Mouse (Mus musculus): ENCODE results near the gene Prpsap1.

The Prpsap1 gene

GRCm38 (mm10) chr11:116443311-116443710, 50.7 kb downstream of the Prpsap1 start:
- no peak for DNase-seq (ENCODE audit: low spot score)

GRCm38 (mm10) chr11:116442867-116443177, 51.2 kb downstream of the Prpsap1 start:
- no peak for DNase-seq (ENCODE audit: low spot score)

DNA sequence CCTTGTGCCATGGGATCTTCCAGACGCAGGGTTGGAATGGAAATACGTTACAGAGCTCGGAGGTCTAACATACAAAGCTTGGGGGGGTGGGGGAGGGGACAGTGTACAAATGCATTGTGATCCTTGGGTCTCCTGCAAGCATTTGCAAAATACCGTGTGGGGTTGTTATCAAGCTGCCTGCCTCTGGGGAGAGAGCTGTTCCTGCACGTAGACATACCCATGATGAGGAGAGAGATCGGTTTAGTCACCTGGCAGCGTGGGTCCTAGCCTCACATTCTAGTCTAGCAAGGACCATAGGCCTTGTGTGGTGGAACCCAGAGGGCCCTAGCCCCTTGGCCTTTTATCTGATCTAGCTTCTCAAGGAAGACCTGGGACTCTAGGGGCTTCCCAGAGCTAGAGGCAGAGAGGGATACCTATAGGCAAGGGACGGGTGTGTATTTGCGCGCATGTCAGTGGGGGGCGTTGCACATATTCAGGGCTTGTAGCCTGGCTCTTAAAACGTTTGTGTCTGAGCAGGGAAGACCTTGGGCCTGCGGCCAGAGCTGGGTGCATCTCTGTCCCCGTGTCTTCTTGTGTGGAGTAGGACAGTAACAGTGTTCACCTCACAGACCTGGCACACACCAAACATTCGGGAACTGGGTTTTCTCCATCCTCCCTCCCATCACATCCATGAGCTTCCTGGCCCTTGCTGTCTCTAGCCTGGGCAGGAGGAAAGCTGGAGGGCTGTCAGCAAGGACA, 51.7 kb downstream of the Prpsap1 start:
- no peak for DNase-seq (ENCODE audit: low spot score)

GRCm38 (mm10) chr11:116440408-116441068, 53.5 kb downstream of the Prpsap1 start:
- no peak for DNase-seq (ENCODE audit: low spot score)

DNA sequence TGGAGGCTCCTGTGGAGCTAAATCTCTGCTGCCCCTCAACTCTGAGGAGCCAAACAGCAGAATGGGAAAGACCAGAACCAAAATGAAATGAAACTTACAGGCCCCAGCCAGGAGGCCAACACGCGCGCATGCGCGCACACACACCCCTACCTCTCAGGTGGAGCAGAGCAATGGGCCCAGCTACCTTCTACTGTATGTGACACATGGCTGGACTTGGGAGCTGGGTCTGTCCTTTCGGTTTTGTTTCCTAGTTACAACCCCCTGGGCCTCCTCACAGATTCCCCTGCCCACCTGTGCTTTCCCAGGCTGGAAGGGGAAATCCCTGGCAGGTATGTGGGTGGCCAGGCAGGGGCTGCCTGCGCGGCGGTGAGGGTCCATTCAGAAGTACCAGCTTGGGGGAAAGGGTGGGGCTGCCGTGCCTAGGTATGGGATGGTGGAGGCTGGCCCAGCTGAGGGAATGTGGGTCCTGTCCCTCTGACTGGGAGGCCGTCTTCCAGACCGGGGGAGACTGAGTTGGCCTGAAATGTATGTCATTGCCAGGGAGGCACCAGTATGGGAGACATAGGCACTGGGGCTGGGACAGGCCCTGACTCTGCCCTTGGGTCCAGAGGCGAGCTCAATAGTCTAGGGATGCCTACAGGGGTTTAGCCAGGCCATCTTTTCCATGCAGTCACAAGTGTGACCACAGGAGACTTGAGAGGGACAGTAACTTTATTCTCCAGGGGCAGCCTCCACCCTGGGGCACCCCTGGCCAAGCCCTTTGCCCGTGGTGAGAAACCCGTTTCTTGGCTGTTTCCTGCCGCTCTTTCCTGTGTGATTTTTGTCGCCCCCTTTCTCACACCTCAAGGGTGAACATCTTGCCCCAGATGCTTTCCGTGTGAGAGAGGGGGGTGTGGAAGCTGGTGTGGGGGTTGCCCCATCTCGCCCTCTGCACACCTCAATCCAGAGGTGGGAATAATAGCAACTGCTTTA, 54.4 kb downstream of the Prpsap1 start:
- no peak for DNase-seq (ENCODE audit: low spot score)

DNA sequence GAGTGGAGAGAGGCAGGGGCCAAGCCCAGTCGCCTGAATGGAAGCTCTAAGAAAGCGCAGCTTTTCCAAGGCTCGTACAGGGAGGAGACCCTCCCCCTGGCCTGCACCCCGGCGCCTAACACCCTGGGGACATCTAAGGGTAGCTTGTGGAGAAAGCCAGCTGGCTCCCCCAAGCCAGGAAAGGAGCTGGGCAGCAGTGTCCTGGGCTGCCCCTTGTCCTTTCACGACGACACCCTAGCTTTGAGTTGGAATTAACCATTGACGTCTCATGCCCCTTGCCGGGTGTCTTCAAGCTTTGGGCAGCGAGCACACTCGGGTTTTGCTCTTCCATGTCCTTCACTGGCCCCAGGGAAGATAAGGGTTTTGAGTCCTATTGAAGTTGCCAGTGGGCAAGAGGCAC, 56.5 kb downstream of the Prpsap1 start:
- no peak for DNase-seq (ENCODE audit: low spot score)

DNA sequence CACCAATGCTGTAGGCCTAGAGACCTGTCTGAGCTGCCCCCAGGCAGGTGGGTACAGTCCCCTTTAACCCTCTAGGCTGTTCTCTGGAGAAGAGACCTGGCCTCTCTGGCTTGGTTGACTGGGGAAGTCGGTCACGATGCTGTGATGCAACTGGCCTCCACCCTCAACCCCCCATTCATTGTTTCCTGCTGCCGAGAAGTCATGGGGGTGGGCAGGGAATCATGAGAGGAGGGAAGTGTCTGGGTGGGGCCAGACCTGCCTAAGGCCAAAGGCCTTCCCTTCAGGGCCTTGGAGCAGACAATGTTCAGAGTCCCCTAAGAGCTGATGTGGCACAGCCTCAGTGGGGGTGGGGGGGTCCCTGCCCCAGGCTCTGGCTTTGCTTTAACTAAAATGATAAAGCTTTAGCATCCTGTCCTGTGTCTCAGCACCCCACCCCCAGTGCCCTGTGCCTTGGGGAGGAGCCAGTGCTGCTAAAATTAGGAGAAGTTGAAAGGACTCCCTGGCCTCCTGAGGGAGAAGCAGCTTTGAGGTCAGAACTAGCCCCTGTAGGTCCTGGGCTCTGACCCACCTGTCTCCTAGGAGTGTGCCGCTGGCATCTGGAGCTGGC, 57.2 kb downstream of the Prpsap1 start:
- no peak for DNase-seq (ENCODE audit: low spot score)

DNA sequence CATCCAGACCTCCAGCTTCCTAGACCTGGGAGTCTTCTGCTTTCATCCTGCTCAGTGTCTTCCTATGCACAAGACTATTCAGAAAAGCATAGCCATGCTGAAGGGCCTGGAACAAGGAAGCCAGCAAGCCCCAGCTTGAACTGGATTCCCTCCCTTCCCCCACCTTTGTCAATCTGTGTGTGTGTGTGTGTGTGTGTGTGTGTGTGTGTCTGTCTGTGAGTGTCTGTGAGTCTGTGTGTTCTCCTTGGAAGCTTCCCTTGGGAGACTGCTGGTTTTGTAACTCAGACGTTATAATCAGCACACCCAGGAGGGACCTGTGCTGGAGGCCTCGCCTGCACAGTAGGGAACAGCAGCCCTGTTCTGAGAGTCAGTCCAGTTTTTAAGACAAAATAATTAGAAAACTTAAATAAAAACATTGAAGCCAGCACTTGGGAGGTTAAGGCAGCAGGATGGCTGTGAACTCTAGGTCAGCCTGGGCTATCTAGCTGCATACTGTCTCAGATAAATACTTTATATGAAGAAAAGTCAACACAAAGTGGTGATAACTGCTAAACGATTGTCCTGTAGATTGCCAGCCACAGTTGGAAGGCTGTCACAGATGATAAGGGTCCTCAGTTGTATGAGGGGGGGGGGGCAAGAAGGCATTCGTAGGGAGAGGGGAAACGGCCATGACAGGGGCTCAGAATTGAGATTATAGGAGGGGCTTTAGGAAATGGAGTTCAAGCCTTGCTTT, 57.8 kb downstream of the Prpsap1 start:
- no peak for DNase-seq (ENCODE audit: low spot score)

DNA sequence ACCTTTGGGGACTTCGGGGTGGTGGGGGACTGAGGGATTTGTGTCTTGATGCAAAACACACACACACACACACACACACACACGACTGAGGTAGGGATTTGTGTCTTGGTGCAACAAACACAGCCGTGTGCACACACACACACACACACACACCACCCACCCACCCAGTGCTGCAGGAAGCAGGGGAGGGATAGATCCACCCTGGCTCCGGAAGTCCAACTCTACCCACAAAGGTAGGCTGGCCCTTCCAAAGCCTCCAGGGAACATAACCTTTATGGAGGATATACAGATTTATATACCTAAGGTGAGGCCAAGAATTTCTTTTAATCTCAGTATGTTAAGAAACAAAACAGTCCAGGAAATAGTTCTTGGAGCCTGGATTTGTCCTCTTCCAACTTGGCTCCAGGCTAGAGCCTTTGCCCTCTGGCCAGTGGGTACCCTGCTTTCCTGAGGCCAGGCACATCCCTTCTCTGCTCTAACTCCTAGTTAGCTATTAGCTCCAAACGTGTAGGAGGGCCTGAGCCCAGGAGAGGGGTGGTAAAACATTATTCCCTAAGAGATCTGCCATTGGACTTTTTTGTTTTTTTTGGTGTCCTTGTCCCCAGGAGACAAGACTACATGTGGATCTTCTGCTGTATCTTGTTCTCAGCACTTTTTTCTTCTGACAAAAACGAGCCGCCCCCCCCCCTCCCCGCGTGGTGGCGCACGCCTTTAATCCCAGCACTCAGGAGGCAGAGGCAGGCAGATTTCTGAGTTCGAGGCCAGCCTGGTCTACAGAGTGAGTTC, 58.8 kb downstream of the Prpsap1 start:
- no peak for DNase-seq (ENCODE audit: low spot score)

DNA sequence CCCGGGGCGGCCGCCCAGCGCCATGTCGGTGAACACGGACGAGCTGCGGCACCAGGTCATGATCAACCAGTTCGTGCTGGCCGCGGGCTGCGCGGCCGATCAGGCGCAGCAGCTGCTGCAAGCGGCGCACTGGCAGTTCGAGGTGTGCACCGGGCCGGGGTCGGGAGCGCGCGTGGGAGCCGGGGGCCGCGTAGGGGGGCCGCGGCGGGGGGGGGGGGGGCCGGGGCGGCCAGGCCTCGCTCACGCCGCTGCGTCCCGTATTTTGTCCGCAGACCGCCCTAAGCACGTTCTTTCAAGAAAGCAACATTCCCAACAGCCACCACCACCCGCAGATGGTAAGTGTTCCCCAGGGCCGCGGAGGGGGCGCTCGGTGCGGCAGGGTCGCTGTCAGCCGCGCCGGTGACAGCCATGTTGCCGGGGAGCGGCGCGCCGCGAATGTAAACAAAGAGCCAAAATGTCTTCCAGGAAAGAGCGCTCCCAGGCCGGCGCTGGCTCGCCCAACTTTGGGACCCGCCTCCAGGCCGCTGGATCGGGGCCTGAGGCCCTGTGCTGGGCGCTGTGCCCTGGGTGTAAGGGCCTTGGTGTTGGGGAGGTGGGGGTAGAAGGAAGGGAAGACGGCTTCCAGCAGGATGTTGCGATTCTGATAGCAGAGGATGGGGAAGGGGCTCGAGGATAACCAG, 59.6 kb downstream of the Prpsap1 start:
- peak; percentile 72 for DNase-seq (ENCODE audit: low spot score)

DNA sequence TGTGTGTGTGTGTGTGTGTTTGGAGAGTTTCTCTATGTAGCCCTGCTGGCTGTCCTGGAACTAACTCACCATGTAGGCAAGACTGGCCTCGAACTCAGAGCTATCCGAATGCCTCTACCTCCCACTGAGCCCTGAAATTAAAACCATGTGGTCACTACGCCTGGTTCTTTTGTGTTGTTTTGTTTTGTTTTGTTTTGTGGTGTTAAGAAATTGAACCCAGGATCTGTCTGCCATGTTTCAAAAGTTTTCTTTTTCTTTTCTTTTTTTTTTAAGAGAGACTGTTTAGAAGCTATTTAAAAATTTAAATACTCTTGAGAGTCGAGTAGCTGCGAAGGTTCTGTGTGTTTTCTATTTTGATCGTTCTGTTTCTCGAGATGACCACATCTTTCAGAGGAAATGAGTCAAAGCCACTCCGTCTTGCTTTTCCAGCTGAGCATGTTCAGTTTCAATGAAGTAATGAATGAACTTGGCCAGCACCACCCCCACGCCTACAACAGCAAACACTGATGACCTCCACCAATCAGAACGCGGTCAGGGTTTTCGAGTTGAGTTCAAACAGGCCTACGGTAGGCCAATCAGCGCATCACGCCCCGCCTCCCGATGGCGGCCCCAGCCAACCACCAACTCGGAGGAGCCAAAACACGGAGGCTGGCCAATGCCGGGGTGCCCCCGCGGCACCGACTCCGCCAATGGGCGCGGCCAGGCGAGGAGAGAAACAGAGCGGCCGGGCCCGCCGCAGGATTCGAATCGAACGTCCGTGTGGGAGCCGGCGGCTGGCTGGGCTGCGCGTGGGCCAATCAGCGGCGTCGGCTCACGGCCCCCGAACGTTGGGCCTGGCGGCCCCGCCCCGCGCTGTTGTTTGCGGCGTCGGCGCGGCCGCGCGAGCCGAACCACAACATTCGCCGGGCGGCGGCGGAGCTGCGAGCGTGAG, 60.4 kb downstream of the Prpsap1 start, which contains the start of gene Ubald2:
Gene Ubald2, plus strand, starts transcription at position 739 of the 931 bp plus-strand sequence.
- peak; percentile 99 for DNase-seq (ENCODE audit: low spot score)

DNA sequence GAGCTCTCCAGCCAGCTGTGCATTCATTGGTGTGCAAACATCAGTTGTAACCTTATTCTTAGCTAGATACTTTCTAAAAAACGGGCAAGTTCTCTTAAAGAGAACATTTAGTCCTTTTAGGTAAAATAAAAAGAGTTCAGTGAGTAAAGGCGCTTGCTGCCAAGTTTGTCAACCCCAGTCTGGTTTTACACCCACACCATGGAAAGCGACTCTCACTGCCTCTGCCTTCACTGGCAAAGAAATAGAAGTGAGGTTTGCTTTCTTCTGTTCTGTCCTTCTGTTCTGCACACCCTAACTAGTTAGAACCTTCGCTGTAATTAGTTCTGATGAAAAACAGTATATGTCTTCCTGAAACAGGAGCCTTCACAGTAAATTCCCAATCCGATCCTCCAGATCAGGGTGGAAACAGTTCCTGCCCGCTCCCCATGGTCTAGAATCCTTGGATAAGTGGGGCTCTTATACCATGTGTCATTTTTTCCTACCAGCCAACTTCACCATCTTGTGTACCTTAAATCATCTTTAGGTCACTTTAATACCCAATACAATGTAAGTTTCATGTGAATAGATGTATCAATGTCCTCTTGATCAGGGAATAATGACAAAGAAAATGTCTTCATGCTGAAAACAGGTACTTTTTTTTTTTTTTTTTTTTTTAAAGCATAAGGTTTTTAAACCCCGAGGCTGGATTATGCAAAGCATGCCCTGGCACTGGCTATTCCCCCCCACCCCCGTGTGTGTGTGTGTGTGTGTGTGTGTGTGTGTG, 61.2 kb downstream of the Prpsap1 start:
- no peak for DNase-seq (ENCODE audit: low spot score)

DNA sequence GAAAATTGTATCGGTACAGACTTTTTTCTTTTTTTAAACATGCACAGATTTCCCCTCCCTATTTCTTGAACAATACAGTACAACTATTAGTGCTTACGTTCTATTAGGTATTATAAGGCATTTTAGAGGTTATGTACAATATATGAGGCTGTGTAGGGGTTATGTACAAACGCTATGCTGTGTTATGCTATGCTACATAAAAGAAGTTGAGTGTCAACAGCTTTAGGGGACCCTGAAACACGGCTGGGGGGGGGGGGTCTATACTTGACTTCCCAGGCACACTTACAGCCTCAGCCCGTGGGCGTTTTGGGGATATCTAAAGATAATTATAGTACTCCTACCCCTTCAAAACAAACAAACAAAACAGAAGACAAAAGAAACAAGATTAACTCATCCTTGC, 61.9 kb downstream of the Prpsap1 start:
- no peak for DNase-seq (ENCODE audit: low spot score)

DNA sequence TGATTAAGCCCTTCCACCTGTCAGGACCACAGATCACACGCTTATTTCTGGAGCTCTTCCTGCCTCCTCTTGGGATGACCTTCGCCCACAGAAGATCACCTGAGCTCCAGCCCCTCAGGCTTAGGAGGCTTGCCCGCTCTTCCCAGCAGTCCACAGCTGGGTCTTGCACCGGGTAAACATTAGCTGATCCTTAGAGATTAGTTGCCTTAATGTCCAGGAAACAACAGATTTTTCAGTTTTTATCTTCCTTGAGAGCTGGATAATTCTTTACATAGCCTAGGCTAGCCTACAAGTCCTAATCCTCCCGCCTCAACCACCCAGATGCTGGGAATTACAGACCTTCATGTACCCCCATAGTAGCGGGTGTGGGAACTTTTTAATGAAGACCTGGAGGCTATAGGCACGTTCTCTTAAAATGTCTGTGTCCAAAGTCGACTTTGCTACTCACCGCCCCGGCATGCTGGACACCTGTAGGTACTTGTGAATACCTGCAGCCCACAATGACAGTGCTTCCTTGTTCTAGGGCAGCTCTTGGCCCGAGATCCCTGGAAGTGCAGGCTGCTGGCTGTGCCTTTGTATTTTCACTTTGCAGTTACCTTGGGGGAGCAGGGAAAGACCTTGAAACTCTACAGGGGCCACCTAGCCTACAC, 62.4 kb downstream of the Prpsap1 start:
- no peak for DNase-seq (ENCODE audit: low spot score)

GRCm38 (mm10) chr11:116430723-116431427, 63.1 kb downstream of the Prpsap1 start:
- no peak for DNase-seq (ENCODE audit: low spot score)

DNA sequence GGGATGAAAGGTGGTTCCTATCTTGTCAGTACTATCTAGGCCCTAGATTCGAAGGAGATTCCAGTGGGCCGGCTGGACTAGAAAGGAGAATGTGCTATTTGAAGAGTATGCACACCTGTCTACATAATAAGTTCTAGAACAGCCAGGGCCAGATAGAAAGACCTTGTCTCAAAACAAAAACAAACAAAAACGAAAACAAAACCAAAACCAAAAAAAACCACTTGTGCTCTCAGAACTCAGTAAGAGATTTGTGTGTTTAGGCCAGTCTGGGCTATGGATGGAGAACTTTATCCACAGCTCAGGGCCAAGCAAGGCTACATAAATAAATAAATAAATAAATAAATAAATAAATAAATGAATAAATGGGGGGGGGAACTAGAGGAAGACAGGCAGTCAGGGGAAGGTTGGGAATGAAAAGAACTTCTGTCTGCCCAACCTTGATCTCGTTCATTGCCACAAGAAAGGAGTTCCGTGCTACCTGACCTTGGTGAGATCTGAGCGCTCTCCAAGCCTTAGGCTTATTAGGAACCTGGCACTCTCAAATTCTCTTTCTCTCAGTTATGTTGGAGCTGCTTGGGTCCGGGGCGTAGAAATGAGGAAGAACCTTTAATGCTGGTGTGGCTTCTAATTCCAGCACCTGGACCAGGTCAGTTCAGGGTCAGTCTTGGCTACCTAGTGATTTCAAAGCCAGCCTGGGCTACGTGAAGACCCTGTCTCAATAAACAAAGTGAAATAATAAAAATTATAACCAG, 64.0 kb downstream of the Prpsap1 start:
- no peak for DNase-seq (ENCODE audit: low spot score)

Data from retina, embryonic 14.5 days (tissue).